Mouse (Mus musculus): ENCODE measurements around the gene Acin1.

Gene Acin1

DNA sequence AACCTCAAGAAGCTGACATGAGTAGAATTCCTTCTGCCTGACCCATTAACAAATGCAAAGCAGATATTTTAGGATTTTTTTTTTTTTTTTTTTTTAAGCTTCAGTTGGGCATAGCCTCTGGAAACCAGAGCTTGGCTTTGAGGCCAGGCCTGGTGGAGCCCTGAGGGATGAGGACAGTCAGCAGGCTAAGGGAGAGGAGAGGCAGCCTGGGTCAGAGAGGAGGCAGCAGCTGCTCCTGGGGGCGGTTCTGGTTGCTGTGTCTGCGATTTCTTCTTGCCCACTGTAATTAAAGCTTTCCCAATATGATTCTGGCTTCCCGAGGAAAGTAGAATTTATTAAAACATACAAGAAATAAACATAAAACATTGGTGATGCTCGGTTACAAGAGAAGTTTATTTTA lies 77.5 kb downstream of the Acin1 start:
- DNase-seq (ENCODE audit: low read depth, low spot score) = no peak

DNA sequence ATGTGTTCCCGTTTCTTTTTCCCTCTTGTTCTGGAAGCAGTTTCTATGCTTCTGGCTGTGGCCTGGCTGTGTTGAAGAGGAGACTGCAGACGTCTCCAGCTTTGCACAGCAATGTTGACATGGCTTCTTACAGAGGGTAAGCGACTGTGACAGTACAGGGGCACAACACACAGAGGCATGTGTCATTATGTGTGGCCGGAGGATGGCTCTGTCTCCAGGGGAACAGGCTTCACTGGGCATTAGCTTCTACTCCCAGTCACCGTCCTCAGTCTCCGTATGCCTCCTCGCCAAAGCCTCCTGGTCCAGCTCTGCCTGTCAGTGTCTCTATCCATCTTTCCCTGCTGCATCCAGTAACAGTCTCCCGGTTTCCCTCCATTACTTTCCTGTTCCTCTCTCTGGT lies 79.5 kb downstream of the Acin1 start:
- DNase-seq (ENCODE audit: low read depth, low spot score) = no peak

DNA sequence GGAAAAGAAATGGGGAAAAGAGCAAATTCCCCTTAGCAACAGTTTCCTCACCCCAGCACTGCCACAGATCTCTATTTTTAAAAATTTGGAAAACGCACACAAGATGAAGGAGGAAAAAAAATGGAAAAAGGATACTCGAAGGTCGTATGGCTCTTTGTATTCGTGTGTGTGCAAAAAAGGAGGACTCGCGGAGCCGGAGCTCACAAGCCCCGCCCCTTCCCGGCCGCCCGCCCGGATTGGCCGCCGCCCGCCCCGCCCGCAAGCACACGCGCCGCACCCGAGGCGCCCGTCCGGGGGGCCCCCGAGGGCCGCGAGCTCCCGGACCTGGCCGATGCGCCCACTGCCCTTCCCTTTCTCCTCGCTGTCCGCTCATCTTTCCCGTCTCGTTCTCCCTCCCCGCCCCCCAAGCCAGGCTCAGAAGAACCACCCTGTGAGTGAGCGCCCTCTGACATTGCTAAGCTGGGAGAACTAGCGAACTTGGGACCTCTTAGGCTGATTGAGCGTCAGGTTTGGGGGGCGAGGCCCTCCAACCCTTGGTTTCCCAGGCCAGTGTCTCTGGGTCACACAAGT lies 80.9 kb downstream of the Acin1 start, which contains the start of gene 4931414P19Rik:
4931414P19Rik (minus strand) TSS at position 242 of the 570 bp plus-strand sequence.
- DNase-seq (ENCODE audit: low read depth, low spot score) = peak; percentile 60

DNA sequence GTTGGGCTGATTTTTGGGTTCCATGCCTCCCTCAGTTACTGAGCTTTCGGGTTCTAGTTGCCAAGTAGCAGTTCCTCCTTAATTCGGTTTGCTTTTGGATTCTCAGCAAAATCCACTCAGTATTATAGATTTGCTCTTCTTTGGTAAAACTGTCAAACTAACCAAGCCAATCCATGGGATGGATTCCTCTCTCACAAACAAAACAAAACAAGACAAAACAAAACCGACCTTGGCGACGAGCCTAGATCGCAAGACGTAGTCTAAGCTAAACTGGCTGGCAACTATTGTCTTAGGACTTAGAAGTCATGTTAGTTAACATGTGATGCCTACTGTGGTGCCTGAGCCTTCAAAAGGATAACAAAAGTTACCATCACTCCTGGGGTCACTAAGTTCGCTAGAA lies 83.0 kb downstream of the Acin1 start:
- no peak for DNase-seq (ENCODE audit: low read depth, low spot score)

DNA sequence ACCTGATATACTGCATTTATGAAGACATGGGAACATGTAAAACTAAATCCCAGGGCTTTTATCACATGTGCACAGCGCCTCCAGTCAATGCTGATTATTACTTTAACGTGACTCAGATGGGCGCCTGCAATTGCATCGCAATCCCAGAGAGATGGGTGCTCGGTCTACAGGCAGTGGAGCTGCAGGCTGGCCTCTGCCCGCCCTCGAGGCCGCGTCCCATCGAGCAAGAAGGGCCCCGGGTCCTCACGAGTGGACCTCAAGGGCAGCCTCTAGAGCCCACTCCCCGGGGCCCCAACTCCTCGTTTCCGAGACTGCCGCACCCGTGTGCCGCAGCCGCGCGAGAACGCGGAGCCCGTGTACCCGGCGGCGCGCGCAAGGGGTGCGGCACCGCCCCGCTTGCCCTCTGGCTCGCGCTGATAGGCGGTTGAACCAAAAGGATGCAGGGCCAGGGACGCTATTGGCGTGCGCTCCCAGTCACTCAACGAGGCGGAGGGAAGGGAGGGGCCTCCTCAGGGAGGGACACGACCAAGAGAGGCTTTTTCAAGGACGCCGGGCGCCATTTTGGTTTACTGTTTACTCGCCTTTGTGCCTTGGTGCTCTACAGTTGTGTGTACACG lies 83.6 kb downstream of the Acin1 start:
- DNase-seq (ENCODE audit: low read depth, low spot score) = peak; percentile 94

DNA sequence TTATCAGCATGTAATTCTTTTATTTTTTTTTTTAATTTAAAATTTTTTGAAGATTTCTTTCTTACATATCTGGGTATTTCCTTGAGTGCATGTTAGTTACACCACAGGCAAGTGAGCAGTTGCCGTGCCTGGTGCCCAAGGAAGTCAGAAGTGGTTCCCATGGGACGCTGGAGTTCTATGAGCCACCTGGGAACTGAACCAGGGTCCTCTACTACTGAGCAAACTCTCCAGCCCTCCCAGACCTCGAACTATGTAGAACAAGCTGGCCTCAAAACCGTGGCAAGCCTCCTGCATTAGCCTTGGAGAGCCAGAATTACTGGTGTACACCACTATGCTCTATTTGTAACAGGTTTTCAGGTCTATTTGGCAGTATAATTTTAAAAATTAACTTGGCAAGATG lies 84.1 kb downstream of the Acin1 start:
- DNase-seq (ENCODE audit: low read depth, low spot score) = peak; percentile 50

DNA sequence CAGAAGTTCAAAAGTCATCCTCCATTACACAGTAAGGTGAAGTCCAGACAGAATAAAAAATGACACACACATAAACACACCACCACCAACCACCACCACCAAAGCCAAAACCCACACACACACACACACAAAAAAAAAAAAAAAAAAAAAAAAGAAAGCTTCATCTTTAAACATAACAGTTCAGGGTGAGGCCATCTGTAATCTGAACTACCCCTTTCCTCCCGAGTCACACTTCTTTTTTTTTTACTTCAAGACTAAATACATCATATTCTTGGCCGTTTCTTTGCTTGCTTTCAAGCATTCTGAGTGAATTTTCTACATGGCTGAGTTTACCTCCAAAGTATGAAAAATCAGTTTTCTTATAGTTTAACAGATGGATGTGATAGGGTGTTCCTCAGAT lies 85.1 kb downstream of the Acin1 start:
- no peak for DNase-seq (ENCODE audit: low read depth, low spot score)

DNA sequence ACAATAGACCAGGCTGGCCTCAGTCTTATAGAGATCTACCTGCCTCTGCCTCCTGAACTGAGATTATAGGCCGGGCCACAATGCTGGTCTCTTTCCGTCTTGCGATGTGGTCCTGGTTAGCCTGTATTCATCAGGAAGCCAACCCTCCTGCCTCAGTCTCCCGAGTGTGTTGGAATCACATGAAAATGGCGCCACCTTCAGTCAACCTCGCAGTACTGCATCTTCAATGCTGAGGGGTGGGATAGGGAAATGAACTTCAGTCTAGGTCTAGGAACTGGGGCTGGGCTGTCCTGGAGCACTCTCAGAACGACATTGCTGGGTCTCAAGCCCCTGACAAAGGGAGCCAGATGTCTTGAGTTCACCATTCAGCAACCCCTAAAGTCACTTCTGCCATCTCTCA lies 89.6 kb downstream of the Acin1 start:
- DNase-seq (ENCODE audit: low read depth, low spot score) = no peak

DNA sequence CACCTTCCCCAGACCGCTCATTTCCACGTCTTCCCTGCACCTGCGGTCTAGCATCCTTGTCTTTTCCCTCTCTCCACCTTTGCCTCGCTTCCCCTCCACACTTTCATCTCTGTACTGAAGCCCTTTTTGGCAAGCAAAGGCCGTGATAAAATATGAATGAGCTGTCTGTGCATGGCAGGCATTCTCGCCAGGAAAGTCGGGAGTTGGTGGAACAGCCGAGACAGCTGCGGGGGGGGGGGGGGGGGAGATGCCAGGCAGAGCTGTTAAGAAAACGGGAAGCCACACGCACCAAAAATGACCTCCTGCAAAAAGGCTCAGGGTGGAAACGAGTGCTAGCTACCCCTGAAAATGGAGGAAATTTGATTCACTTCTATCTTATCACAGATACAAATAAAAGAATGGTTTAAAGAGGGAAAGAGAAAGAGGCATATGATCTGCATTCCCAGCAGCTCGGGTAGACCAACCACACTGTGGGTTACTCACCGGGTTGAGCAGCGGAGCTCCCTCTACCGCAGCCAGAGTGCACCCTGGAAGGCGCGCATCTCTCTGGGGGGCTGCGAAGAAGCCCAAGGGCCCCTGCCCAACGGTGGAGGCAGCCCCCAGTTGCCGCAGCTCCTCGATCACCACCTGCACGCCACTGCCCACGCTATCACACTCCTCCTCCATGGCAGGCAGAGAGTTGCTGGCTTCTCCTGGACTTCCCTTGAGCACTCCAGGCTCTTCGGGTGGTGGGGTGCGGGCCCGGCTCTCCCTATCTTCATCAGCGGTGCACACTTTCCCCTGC lies 91.9 kb downstream of the Acin1 start:
- no peak for DNase-seq (ENCODE audit: low read depth, low spot score)

DNA sequence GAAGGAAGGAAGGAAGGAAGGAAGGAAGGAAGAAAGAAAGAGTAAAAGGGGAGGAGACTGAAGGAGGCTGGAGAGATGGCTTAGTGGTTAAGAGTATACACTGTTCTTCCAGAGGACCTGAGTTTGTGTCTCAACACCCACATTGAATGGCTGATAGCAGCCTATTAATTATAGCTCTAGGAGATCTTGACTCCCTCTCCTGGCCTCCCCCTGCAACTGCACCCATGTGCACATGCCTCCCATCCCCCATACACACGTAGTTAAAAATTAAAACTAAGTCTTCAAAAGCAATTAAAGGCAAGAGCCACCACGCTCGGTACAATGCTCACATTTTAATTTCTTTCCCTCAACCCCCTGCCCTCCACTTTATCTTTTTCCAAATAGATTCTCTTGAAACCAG lies 92.7 kb downstream of the Acin1 start:
- no peak for DNase-seq (ENCODE audit: low read depth, low spot score)

DNA sequence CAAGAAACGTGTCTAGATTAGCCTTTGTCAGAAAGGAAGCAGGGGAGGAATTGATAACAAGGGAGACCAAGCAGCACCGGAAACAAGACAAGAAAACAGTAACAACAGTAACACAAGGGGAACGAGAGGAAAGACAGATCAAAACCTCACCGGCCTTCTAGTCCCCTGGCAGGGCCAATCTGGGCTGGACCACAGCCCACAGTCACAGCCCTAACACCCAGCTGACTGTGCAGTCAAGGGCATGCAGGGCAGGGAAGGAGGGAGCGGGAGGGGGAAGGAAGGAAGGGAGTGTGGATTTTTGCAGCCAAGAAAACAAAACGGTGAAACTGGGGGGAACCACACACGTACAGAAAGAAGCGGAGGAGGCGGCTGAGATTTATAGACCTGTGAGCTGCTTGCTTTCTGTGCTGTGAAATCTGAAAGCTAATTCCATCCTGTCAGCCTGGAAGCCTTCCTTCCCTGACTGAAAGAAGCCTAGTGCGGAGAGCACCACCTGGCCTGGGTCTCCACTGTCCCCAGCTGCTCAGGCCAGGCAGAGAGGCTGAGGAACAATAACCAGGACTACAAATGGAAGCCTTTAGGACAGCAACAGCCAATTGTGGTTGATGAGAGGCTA lies 94.3 kb downstream of the Acin1 start:
- DNase-seq (ENCODE audit: low read depth, low spot score) = no peak
